Comparison of ENCODE assay signal across 18 mouse cellular contexts in genomic region chr1:40030976-40031356, GRCm38 (mm10). TPM values are rescaled to one million over a fixed set of nuclear protein-coding genes. Genes with fewer than 3 reads are reported as not detected.
DNase-seq lines count a peak whose midpoint lies in the region; TF ChIP-seq lines count a peak whose summit lies in the region.
"Had no signal": no experiment of that assay in that cellular context is flagged by ENCODE, and none has a peak within 500 bp of the region (broad histone marks: within the 10 kb centered on the region; RNA-seq: fewer than 3 reads in every experiment).

No protein-coding gene starts in this region.

- H3K36me3 ChIP-seq in myocyte (ENCODE audit: control insufficient read depth, insufficient read depth), result peaks cover 11% of the 10 kb centered on the region
- H3K36me3 ChIP-seq: G1E had no signal

- no peak for TF ChIP-seq POLR2A in myocyte (IDR thresholded peaks at IDR 0.05; ENCODE audit: insufficient read length, low read depth)

- DNase-seq in heart, adult 11 months, result peak; percentile 76
- no peak for DNase-seq in heart, postnatal 4 days
- DNase-seq in liver, result no peak
- DNase-seq: adrenal gland, adult 2 months; adrenal gland, adult 8-10 months; adrenal gland, postnatal 10 days; adrenal gland, postnatal 14 days; adrenal gland, postnatal 25 days; adrenal gland, postnatal 36 days; B cell, adult 2 months; cerebellum, adult 11 months; cerebellum, adult 11-12 months; cerebellum, adult 18-20 months had no signal

- no peaks in the 10 kb centered on the region for H3K79me2 ChIP-seq in myocyte (ENCODE audit: control insufficient read depth, insufficient read depth)

- no peak overlapping the region for H3K4me2 ChIP-seq in myocyte (ENCODE audit: low read depth)

- no peak overlapping the region for H3ac ChIP-seq in myocyte (ENCODE audit: control insufficient read depth, insufficient read length)

- no peaks in the 10 kb centered on the region for H3K27me3 ChIP-seq in myocyte (ENCODE audit: control insufficient read depth, insufficient read depth, insufficient read length)
- H3K27me3 ChIP-seq: CH12.LX, Patski had no signal

- no peak overlapping the region for H3K4me3 ChIP-seq in myocyte

TF ChIP-seq in myocyte, 11 proteins besides CTCF, POLR2A, EP300 and RAD21:
- peak; percentile 52 for TF ChIP-seq POLR2AphosphoS2 (IDR thresholded peaks at IDR 0.05; ENCODE audit: insufficient read length, low read depth)
- TF ChIP-seq TCF12 (IDR thresholded peaks at IDR 0.05; ENCODE audit: insufficient read depth, poor library complexity, severe bottlenecking), result no peak

RNA-seq across cellular contexts. Expression of gene Il1r2, which starts 42.9 kb away (rescaled TPM):
- total RNA-seq in heart, postnatal 4 days (2021), result not detected
- polyA plus RNA-seq in myocyte (2012; fragmentation: generic; extraction: Trizol), result 0.10 TPM
- total RNA-seq: adrenal gland, postnatal 25 days; MEL had no signal
- polyA plus RNA-seq: adrenal gland, adult 2 months; G1E had no signal
